Mouse (Mus musculus): Measurements from ENCODE around the gene Atxn7l2. TPM values are rescaled to one million over a fixed set of nuclear protein-coding genes. Genes with fewer than 3 reads are reported as not detected.

Gene Atxn7l2
- total RNA-seq (2023) = 10 to 100 TPM; 16.7 to 17.0 TPM

GRCm38 (mm10) chr3:108210771-108211139 is at the start of gene Atxn7l2:
TSS of gene Atxn7l2 (minus strand) at chr3:108210934.

GRCm38 (mm10) chr3:108256719-108257637 is 46.2 kb upstream of the Atxn7l2 start, which contains the start of gene Psma5:
TSS of gene Psma5 (plus strand) at chr3:108256926.

GRCm38 (mm10) chr3:108226558-108227350 is 16.0 kb upstream of the Atxn7l2 start, which contains the start of gene Sypl2:
TSS of gene Sypl2 (minus strand) at chr3:108226648.

GRCm38 (mm10) chr3:108200329-108201323 is 10.1 kb downstream of the Atxn7l2 start, which contains the start of gene Cyb561d1:
TSS of gene Cyb561d1 (minus strand) at chr3:108201212.

GRCm38 (mm10) chr3:108186098-108187047 is 24.4 kb downstream of the Atxn7l2 start, which contains the start of gene Amigo1:
TSS of gene Amigo1 (plus strand) at chr3:108186335.

GRCm38 (mm10) chr3:108154656-108155055 is 56.1 kb downstream of the Atxn7l2 start, which contains the start of gene Gpr61:
TSS of gene Gpr61 (minus strand) at chr3:108154882.

Other genes with a start within 250 kb of the Atxn7l2 start
- not detected for gene Gstm3, start 241.7 kb downstream of the Atxn7l2 start, total RNA-seq (2023)
- under 1 TPM in 1 of 2 experiments, not detected in 1; 0.79 TPM for gene Gstm2, start 224.5 kb downstream of the Atxn7l2 start, total RNA-seq (2023)
- 100 to 1,000 TPM in 1 of 2 experiments, 10 to 100 TPM in 1; 97.1 to 125 TPM for gene Gstm1, start 193.0 kb downstream of the Atxn7l2 start, total RNA-seq (2023)
- 1 to 10 TPM; 3.9 to 5.4 TPM for gene Gstm4, start 166.0 kb downstream of the Atxn7l2 start, total RNA-seq (2023)
- 10 to 100 TPM; 31.3 to 34.8 TPM for gene Ampd2, start 124.3 kb downstream of the Atxn7l2 start, total RNA-seq (2023)
- not detected for gene Gnat2, start 118.1 kb downstream of the Atxn7l2 start, total RNA-seq (2023)
- 10 to 100 TPM; 62.0 to 70.1 TPM for gene Gnai3, start 64.8 kb downstream of the Atxn7l2 start, total RNA-seq (2023)
- gene Gpr61, start 56.1 kb downstream of the Atxn7l2 start, total RNA-seq (2023) = not detected
- 1 to 10 TPM; 2.7 to 4.0 TPM for gene Amigo1, start 24.6 kb downstream of the Atxn7l2 start, total RNA-seq (2023)
- gene Cyb561d1, start 9.7 kb downstream of the Atxn7l2 start, total RNA-seq (2023) = 10 to 100 TPM; 19.2 to 22.1 TPM
- gene Sypl2, start 15.7 kb upstream of the Atxn7l2 start, total RNA-seq (2023) = not detected
- gene Psma5, start 46.0 kb upstream of the Atxn7l2 start, total RNA-seq (2023) = 10 to 100 TPM; 42.6 to 47.6 TPM
- 100 to 1,000 TPM; 125 to 140 TPM for gene Sort1, start 73.1 kb upstream of the Atxn7l2 start, total RNA-seq (2023)
- not detected for gene Mybphl, start 154.0 kb upstream of the Atxn7l2 start, total RNA-seq (2023)
- 1 to 10 TPM in 1 of 2 experiments, under 1 TPM in 1; 0.76 to 2.1 TPM for gene Psrc1, start 172.9 kb upstream of the Atxn7l2 start, total RNA-seq (2023)
- gene Celsr2, start 204.6 kb upstream of the Atxn7l2 start, total RNA-seq (2023) = 1 to 10 TPM; 1.0 to 1.8 TPM
- 10 to 100 TPM; 78.4 to 82.3 TPM for gene Sars, start 234.3 kb upstream of the Atxn7l2 start, total RNA-seq (2023)

All from monocyte, adult 59 days (primary cell).